ENCODE assay signal across 21 mouse cellular contexts in the genomic region with DNA sequence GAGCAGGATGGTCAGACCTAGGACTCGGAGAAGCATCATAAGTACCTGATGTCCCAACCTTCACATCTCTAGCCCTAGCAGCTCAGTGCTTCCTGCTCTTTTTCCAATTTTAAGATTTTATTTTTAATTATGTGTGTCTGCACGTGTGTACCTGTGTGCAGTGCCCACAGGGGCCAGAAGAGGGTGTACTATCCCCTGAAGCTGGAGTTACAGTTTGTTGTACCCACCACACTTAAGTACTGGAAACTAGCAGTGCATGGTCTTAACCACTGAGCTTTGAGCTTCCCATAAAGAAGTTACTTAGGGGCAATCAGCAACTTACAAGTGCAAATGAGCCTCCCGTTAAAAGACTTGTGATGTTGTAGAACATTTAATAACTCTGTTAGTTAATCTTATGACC.
DNase-seq lines count a peak whose midpoint lies in the region; ATAC-seq and TF ChIP-seq lines count a peak whose summit lies in the region.
"Had no signal": no experiment of that assay in that cellular context is flagged by ENCODE, and none has a peak within 500 bp of the region (broad histone marks: within the 10 kb centered on the region; RNA-seq: fewer than 3 reads in every experiment).

No protein-coding gene starts in this region.

- H3K4me1 ChIP-seq in CH12.LX (ENCODE audit: control insufficient read depth in 1 of 2, insufficient read depth in 2 of 2) (peaks cover 7 to 8% of the 10 kb centered on the region in 2 experiments; a peak in 3 of 4 replicates), ES-Bruce4 (ENCODE audit: control insufficient read depth, insufficient read depth, low read length) (no peaks in the 10 kb centered on the region)
- peaks cover 19% of the 10 kb centered on the region for H3K4me1 ChIP-seq in liver, postnatal 0 days (ENCODE audit: insufficient read depth)
- H3K4me1 ChIP-seq: forebrain, embryonic 15.5 days had no signal

- H3K27ac ChIP-seq in CH12.LX (ENCODE audit: insufficient read depth, low read depth), result no peak overlapping the region
- H3K27ac ChIP-seq in ES-Bruce4 (ENCODE audit: insufficient read depth, low read length), result no peak overlapping the region
- H3K27ac ChIP-seq in liver, postnatal 0 days (ENCODE audit: low read depth), result no peak overlapping the region
- H3K27ac ChIP-seq: embryonic facial prominence, embryonic 13.5 days; forebrain, embryonic 15.5 days; hindbrain, embryonic 12.5 days; limb, embryonic 15.5 days had no signal

- no peak for TF ChIP-seq EP300 in CH12.LX (IDR thresholded peaks at IDR 0.05; ENCODE audit: low read length)
- TF ChIP-seq EP300 in ES-Bruce4 (IDR thresholded peaks at IDR 0.05; ENCODE audit: insufficient read depth, low read depth, low read length), result no peak
- no peak for TF ChIP-seq EP300 in liver, postnatal 0 days (IDR thresholded peaks at IDR 0.05; ENCODE audit: low read depth)

- in situ Hi-C loops in CH12.LX (cut with MboI; ENCODE audit: low pct_ligation_motif_present, low pct_unique_long_range_greater_than_20kb, low sequenced_read_pairs), result no loop called here

- 79% methylated on average over 3 of the region's 3 CpGs for WGBS in liver, postnatal 0 days (ENCODE audit: insufficient replicate concordance)

- H3K4me2 ChIP-seq in CH12.LX (ENCODE audit: insufficient read depth, low read depth, poor library complexity, severe bottlenecking), result no peak overlapping the region
- peak overlapping the region; percentile 39 for H3K4me2 ChIP-seq in liver, postnatal 0 days (ENCODE audit: low read depth, low read length)
- H3K4me2 ChIP-seq: embryonic facial prominence, embryonic 13.5 days; forebrain, embryonic 15.5 days; hindbrain, embryonic 12.5 days; limb, embryonic 15.5 days had no signal

- no peaks in the 10 kb centered on the region for H3K9me3 ChIP-seq in CH12.LX (replicated peaks; ENCODE audit: low read length)
- H3K9me3 ChIP-seq in ES-Bruce4 (replicated peaks; ENCODE audit: control insufficient read depth, insufficient read depth, low read length, poor library complexity, severe bottlenecking), result no peaks in the 10 kb centered on the region
- no peaks in the 10 kb centered on the region for H3K9me3 ChIP-seq in liver, postnatal 0 days (ENCODE audit: low read length)
- H3K9me3 ChIP-seq: embryonic facial prominence, embryonic 13.5 days; forebrain, embryonic 15.5 days; hindbrain, embryonic 12.5 days; limb, embryonic 15.5 days had no signal

- DNase-seq in CH12.LX (ENCODE audit: extremely low read depth), result no peak
- peak; percentile 56 for DNase-seq in liver
- DNase-seq in liver, postnatal 0 days, result no peak
- no peak for DNase-seq in neural tube, embryonic 10.5 days (ENCODE audit: extremely low spot score, low spot score)
- no peak for DNase-seq in left cerebral cortex, adult 11 months (ENCODE audit: low spot score)
- DNase-seq in gastrocnemius, adult 18-20 months (ENCODE audit: low spot score), result no peak
- DNase-seq: adrenal gland, postnatal 25 days; cerebellum, adult 11 months; cerebellum, postnatal 10 days; heart, postnatal 14 days; layer of hippocampus, postnatal 36 days; lung, postnatal 14 days; retina, postnatal 1 day had no signal

- ATAC-seq in liver, postnatal 0 days, result no peak
- ATAC-seq: forebrain, embryonic 15.5 days; midbrain, embryonic 16.5 days had no signal

- TF ChIP-seq POLR2A in CH12.LX (IDR thresholded peaks at IDR 0.05; ENCODE audit: low read depth, low read length) (no peak), ES-Bruce4 (IDR thresholded peaks at IDR 0.05; ENCODE audit: insufficient read depth, low read length) (no peak)

- no peaks in the 10 kb centered on the region for H3K36me3 ChIP-seq in CH12.LX (replicated peaks in 1 of 2; ENCODE audit: control insufficient read depth in 1 of 2, insufficient read depth in 1 of 2, low read length in 1 of 2)
- H3K36me3 ChIP-seq in ES-Bruce4 (ENCODE audit: control insufficient read depth, insufficient read depth, low read length, poor library complexity, severe bottlenecking), result no peaks in the 10 kb centered on the region
- H3K36me3 ChIP-seq in liver, postnatal 0 days (replicated peaks; ENCODE audit: insufficient read depth, low read length), result no peaks in the 10 kb centered on the region
- H3K36me3 ChIP-seq: embryonic facial prominence, embryonic 13.5 days; forebrain, embryonic 15.5 days; heart, embryonic 12.5 days; hindbrain, embryonic 12.5 days; limb, embryonic 15.5 days had no signal

- H3K27me3 ChIP-seq in CH12.LX (replicated peaks), result no peaks in the 10 kb centered on the region
- no peaks in the 10 kb centered on the region for H3K27me3 ChIP-seq in ES-Bruce4 (ENCODE audit: control insufficient read depth, insufficient read depth, low read length, poor library complexity, severe bottlenecking)
- H3K27me3 ChIP-seq in liver, postnatal 0 days (ENCODE audit: insufficient read depth, low read length), result peaks cover 6% of the 10 kb centered on the region; the same call in 1 of the 2 replicates
- H3K27me3 ChIP-seq: forebrain, embryonic 15.5 days; heart, embryonic 12.5 days had no signal

- no peak; the same call in 1 of the 2 replicates for TF ChIP-seq RAD21 in CH12.LX (IDR thresholded peaks at IDR 0.05; ENCODE audit: low read depth, low read length)

- no peak overlapping the region for H3K9ac ChIP-seq in CH12.LX (ENCODE audit: insufficient read depth, low read depth)
- no peak overlapping the region for H3K9ac ChIP-seq in ES-Bruce4 (ENCODE audit: low read depth, poor library complexity, severe bottlenecking)
- H3K9ac ChIP-seq in liver, postnatal 0 days (replicated peaks), result no peak overlapping the region
- H3K9ac ChIP-seq: embryonic facial prominence, embryonic 13.5 days; forebrain, embryonic 15.5 days; heart, embryonic 12.5 days; hindbrain, embryonic 12.5 days; limb, embryonic 15.5 days had no signal

- peak; percentile 17 to 22; a peak in 1 of 4 replicates for TF ChIP-seq CTCF in CH12.LX (conservative IDR thresholded peaks at IDR 0.05 in 1 of 2, IDR thresholded peaks at IDR 0.05 in 1 of 2; ENCODE audit: low read depth in 2 of 2, low read length in 2 of 2)
- peak; percentile 24 for TF ChIP-seq CTCF in ES-Bruce4 (IDR thresholded peaks at IDR 0.05; ENCODE audit: low read depth, low read length)
- peak; percentile 43 for TF ChIP-seq CTCF in liver, postnatal 0 days (IDR thresholded peaks at IDR 0.05; ENCODE audit: low read depth)

- dilution Hi-C loops in CH12.LX (cut with MboI; ENCODE audit: extremely low pct_ligation_motif_present, extremely low pct_unique_long_range_greater_than_20kb, low sequenced_read_pairs), result no loop called here

- no peaks in the 10 kb centered on the region for H3K79me2 ChIP-seq in CH12.LX (replicated peaks; ENCODE audit: control insufficient read depth, extremely low read depth, insufficient read depth, poor library complexity, severe bottlenecking)

- H3K4me3 ChIP-seq in CH12.LX (replicated peaks in 1 of 3; ENCODE audit: low read depth in 2 of 3, low read length in 2 of 3, poor library complexity in 1 of 3), result no peak overlapping the region
- no peak overlapping the region for H3K4me3 ChIP-seq in ES-Bruce4 (ENCODE audit: low read depth, low read length)
- no peak overlapping the region for H3K4me3 ChIP-seq in liver, postnatal 0 days (ENCODE audit: low read depth, low read length)
- H3K4me3 ChIP-seq: embryonic facial prominence, embryonic 13.5 days; forebrain, embryonic 15.5 days; heart, embryonic 12.5 days; hindbrain, embryonic 12.5 days; limb, embryonic 15.5 days; megakaryocyte, embryonic 14.5 days had no signal

TF ChIP-seq in CH12.LX, 34 proteins besides CTCF, POLR2A, EP300 and RAD21:
- TF ChIP-seq BHLHE40 (IDR thresholded peaks at IDR 0.05; ENCODE audit: low read depth, low read length) (0 out of 2 replicates have a peak, but pooled peaks have one; percentile 22), PAX5 (IDR thresholded peaks at IDR 0.05; ENCODE audit: low read length) (no peak)
